Mouse (Mus musculus) Patski (cell line): ENCODE results near the gene Slu7. TPM values are rescaled to one million over a fixed set of nuclear protein-coding genes. Genes with fewer than 3 reads are reported as not detected.

Source experiments
- ATAC-seq: fragments of 100-300 bp; one replicate; pipeline ENCODE4 v1.8.0; 2021
- CTCF ChIA-PET: fragments of 350-600 bp; sonication (Branson Sonifier 250); formaldehyde crosslinking; loops from one replicate; lab custom pipeline; 2022; ENCODE audit warnings: inconsistent platforms; lab: Charles Lee
- POLR2A ChIA-PET: fragments of 350-600 bp; sonication (Branson Sonifier 250); formaldehyde crosslinking; loops from one replicate; lab custom pipeline; 2022; ENCODE audit warnings: antibody characterized with exemption, inconsistent platforms; lab: Charles Lee
- DNase-seq: peaks from one replicate; pipeline ENCODE4 v3.0.0-alpha.2; 2011; ENCODE audit warnings: low read depth, low spot score
- H3K27me3 ChIP-seq: fragments of 371-371 bp; one replicate; pipeline ENCODE4 v1.5.1; 2021
- CTCF ChIP-seq: fragments of 100-300 bp; IDR thresholded peaks from one replicate; pipeline ENCODE4 v1.5.1; 2021
- in situ Hi-C: fragments of 300-500 bp; cut with MboI; formaldehyde crosslinking; loops from 3 replicates; pipeline ENCODE4 v1.11.1; 2018; ENCODE audit warnings: low pct_unique_long_range_greater_than_20kb, mixed read lengths
- polyA plus RNA-seq: library from polyadenylated mRNA; unstranded; gene quantifications from one replicate; pipeline ENCODE4 v1.2.3, GENCODE M21; 2021

Gene Slu7
- polyA plus RNA-seq, result 55.8 TPM

DNA sequence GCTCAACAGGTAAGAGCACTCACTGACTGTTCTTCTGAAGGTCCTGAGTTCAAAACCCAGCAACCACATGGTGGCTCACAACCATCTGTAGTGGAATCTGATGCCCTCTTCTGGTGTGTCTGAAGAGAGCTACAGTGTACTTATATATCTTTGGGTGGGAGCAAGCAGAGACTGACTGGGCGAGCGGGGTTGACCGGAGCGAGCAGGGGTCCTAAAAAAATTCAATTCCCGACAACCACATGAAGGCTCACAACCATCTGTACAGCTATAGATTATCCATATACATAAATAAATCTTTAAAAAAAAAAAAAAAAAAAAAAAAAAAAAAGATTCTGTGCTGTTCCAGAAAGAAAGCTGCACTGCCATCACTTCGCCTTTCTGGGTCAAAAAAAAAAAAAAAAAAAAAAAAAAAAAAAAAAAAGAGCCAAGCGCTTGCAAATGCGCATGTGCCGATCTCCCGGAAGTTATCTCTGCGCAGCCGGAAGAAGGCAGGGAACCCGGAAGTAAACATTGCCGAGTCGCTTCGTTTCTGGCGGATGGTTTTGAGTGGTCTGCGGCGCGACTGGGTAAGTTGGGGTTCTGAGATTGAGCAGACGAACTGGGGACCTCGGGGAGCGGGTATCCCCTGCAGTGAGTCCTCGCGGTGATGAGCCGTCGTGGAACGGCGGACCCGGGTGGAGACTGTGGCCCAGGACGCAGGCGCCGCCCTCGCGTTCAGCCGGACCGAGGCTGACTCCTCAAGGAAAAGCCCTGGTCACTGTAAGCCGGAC lies at the start of gene Slu7:
TSS of gene Slu7 (plus strand) at position 491 of the 770 bp plus-strand sequence.
- DNase-seq (peak; percentile 51), ATAC-seq (peak; percentile 80)
- no peak for TF ChIP-seq CTCF
- in situ Hi-C loops, result no loop called here
- POLR2A ChIA-PET, result no interaction called here
- CTCF ChIA-PET, result no interaction called here
- H3K27me3 ChIP-seq, result no peaks in the 10 kb centered on the region

- POLR2A ChIA-PET, result no interaction called here
- no peak for TF ChIP-seq CTCF
These were observed 48.4 kb upstream of the Slu7 start for GRCm38 (mm10) chr11:43385055-43385649.

DNA sequence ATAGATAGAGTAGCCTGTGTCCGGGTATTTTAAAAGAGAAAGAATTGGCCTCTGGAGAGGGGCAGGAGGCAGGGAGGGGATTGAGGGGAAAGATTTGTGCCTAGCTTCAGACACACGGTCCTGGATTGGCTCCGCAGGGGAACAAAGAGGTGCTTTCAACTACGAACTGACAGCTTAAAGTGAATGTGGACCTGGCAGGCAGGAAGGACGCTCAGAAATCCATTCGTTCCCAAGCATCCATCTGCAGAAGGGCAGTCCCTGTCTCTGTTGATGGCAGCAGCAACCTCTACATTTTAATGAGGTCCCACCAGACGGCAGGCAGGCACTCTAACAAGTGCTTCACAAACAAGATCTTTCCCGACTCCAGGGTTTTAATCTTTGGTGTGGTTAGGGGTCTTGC lies 47.8 kb upstream of the Slu7 start:
- peaks cover 15% of the 10 kb centered on the region for H3K27me3 ChIP-seq
- no peak for TF ChIP-seq CTCF
- ATAC-seq (no peak), DNase-seq (no peak)
- ChIA-PET CTCF (no interaction called here), POLR2A (no interaction called here)
- in situ Hi-C loops, result no loop called here

More at GRCm38 (mm10) chr11:43385055-43385649, 48.4 kb upstream of the Slu7 start:
- DNase-seq (peak; percentile 1), ATAC-seq (no peak)
- peaks cover 15% of the 10 kb centered on the region for H3K27me3 ChIP-seq
- CTCF ChIA-PET, result no interaction called here
- in situ Hi-C loops, result no loop called here

DNA sequence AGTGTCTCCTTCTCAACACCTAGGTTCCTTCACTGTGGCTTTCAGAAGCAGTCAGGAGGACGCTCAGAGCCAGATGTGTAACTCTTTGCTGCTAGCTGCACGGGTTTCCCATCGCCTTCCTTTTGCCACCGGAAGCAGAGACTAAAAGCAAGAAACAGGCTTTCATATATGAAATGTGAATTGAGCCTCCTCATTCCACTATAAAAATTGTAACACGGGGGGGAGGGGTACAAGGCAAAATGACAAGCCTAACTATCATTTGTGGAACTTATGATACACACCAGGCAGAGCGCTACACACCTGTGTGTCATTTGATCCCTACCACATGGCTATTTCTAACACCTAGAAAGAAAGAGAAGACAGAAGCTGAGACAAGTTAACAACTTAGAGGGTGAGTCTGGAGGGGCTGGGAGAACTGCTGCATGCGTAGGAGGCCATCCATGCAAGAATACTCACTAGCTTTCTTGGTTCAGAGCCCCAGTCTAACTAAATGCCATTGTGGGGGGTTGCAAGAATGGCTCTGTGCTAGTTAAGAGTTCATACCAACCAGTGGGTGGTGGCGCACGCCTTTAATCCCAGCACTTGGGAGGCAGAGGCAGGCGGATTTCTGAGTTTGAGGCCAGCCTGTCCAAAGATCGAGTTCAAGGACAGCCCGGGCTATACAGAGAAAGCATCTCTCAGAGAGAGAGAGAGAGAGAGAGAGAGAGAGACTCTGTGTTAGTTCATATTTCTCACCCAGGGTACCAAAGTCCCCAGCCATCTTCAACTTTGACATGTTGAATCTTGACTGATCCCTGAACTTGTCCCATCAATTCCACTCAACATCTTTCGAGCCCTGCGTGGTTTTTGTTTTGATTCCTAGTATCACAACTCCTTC lies 46.3 kb upstream of the Slu7 start:
- peaks cover 16% of the 10 kb centered on the region for H3K27me3 ChIP-seq
- DNase-seq, result no peak
- ATAC-seq, result no peak
- TF ChIP-seq CTCF, result no peak
- CTCF ChIA-PET, result no interaction called here
- POLR2A ChIA-PET, result no interaction called here
- in situ Hi-C loops, result no loop called here

DNA sequence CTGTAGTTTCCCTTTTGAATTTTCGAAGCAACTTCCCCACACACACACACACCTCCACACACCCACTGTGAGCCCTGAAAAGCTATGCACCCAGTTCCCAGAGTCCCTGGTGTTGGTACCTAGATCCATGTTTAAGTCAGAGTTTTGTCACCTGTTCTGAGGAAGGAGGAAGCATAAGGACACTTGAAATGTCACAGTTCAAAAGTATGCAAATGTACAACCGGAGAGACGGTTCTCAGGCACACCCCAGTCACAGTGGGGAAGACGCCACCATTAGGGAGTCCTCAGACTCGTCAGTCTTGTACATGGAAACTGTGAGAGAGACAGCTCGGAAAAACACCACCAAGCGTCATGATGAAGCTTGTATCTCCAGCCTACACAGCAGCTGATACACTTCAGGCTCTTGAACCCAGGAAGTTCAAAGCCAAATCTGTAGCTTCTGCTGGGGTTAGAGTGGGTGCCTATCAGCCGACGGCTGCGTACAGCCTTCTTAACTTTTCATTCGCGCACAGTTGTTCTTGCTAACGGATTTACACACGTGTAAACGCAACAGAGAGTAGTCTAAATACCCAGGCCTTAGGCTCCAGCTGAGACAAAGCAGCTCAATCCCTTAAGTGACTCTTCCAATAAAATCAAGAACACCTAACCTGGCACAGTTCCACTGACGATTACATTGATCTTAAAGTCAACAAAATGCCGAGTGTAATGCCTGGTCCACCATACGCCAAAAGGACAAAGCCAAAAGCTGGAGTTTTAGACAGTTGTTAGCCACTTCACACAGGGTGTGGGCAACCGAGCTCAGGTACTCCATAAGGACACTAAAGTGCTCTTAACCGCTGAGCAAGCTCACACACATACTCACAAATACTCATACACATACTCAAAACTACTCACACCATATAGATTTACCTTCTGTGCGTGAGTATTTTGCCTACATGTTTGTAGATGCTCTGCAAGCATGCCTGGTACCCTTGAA lies 45.1 kb upstream of the Slu7 start:
- no peak for DNase-seq
- TF ChIP-seq CTCF, result no peak
- in situ Hi-C loops, result no loop called here
- no peak for ATAC-seq
- peaks cover 17% of the 10 kb centered on the region for H3K27me3 ChIP-seq
- CTCF ChIA-PET, result no interaction called here
- POLR2A ChIA-PET, result no interaction called here

GRCm38 (mm10) chr11:43389118-43389517 lies 44.4 kb upstream of the Slu7 start:
- peaks cover 23% of the 10 kb centered on the region for H3K27me3 ChIP-seq
- in situ Hi-C loops, result no loop called here
- ChIA-PET POLR2A (no interaction called here), CTCF (interaction anchor here (0.6 kb wide), 1 partner anchor 18 kb away, joined by 3 read pairs; no protein-coding TSS in a partner anchor)
- no peak for DNase-seq
- no peak for TF ChIP-seq CTCF
- no peak for ATAC-seq

GRCm38 (mm10) chr11:43392757-43393156 lies 40.8 kb upstream of the Slu7 start:
- ATAC-seq (no peak), DNase-seq (no peak)

GRCm38 (mm10) chr11:43393325-43393724 lies 40.2 kb upstream of the Slu7 start:
- in situ Hi-C loops, result no loop called here
- ChIA-PET POLR2A (no interaction called here), CTCF (no interaction called here)
- ATAC-seq (no peak), DNase-seq (no peak)
- TF ChIP-seq CTCF, result no peak
- peaks cover 28% of the 10 kb centered on the region for H3K27me3 ChIP-seq

More at GRCm38 (mm10) chr11:43392757-43393156, 40.8 kb upstream of the Slu7 start:
- POLR2A ChIA-PET, result no interaction called here
- peaks cover 26% of the 10 kb centered on the region for H3K27me3 ChIP-seq
- CTCF ChIA-PET, result no interaction called here
- TF ChIP-seq CTCF, result no peak
- in situ Hi-C loops, result no loop called here

GRCm38 (mm10) chr11:43395073-43395948 lies 38.2 kb upstream of the Slu7 start:
- ATAC-seq, result no peak
- no peak for DNase-seq
- in situ Hi-C loops, result no loop called here
- ChIA-PET CTCF (no interaction called here), POLR2A (no interaction called here)
- TF ChIP-seq CTCF, result no peak
- peaks cover 39% of the 10 kb centered on the region for H3K27me3 ChIP-seq
